Mouse (Mus musculus): ENCODE measurements around the gene Kcnk10. TPM values are rescaled to one million over a fixed set of nuclear protein-coding genes. Genes with fewer than 3 reads are reported as not detected.

Kcnk10 gene
- total RNA-seq (2023), result 5.0 to 8.1 TPM (median 6.4 TPM) in 4 replicates

GRCm38 (mm10) chr12:98577861-98578360, at the start of gene Kcnk10:
Gene Kcnk10, minus strand, starts transcription at chr12:98578310.

GRCm38 (mm10) chr12:98627392-98628259, 49.5 kb upstream of the Kcnk10 start, which contains the start of gene Spata7:
Gene Spata7, plus strand, starts transcription at chr12:98628157.

Other genes starting within 250 kb of the Kcnk10 start
- gene Spata7, start 49.8 kb upstream of the Kcnk10 start, total RNA-seq (2023), result 11.2 to 14.2 TPM (median 12.3 TPM) in 4 replicates
- gene Ptpn21, start 159.1 kb upstream of the Kcnk10 start, total RNA-seq (2023), result 5.8 to 7.1 TPM (median 6.1 TPM) in 4 replicates
- 89.4 to 95.5 TPM (median 92.0 TPM) in 4 replicates for gene Zc3h14, start 168.7 kb upstream of the Kcnk10 start, total RNA-seq (2023)